Mouse (Mus musculus): ENCODE results near the gene Zbtb44.
"Not testable (repeated sequence)": the region's sequence is repeated elsewhere in the genome, so short reads cannot be mapped to it uniquely, and the experiment has no call there.

Zbtb44 gene

DNA sequence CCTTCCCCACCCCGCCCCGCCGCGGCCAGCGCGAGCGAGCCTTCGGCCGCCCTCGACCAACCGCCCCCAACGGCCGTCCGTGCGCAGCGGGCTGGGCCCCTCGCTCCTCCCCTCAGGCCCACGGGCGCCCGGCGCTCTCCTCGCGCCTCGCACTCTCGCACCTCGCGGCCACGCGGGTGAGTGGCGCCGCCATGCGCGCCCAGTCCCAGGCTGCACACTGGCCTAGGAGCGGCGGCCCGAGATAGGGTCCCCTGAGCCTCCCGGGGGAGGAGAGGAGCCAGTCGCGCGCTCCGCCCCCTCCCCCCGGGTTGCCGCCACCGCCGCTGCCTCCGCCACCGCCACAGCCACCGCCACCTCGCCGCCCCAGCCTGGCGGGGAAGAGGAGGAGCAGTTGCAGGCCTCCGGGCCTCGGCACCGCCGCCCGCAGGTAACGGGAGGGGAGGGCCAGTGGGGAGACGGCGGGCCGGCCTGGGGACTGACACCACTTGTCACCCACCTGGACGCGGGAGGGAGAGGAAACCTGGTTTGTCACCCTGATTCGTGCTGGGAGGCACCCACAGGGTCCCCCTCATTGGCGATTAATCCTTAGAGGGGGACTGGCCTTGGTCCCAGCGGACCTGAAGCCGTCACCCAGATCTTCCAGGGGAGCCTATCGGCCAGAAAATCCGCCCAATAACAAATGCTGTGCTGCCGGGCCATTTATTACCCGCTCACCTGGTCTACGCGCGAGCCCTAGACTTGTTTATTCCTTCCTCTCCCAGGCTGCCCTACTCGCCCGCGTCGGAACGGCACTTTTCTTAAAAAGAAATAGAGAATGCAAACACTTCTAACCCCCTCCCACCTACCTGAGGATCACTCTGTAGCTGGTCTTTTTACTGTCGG is at the start of gene Zbtb44:
Gene Zbtb44 (plus strand): TSS at position 113 of the 882 bp plus-strand sequence.
- peak; percentile 83 for DNase-seq

DNA sequence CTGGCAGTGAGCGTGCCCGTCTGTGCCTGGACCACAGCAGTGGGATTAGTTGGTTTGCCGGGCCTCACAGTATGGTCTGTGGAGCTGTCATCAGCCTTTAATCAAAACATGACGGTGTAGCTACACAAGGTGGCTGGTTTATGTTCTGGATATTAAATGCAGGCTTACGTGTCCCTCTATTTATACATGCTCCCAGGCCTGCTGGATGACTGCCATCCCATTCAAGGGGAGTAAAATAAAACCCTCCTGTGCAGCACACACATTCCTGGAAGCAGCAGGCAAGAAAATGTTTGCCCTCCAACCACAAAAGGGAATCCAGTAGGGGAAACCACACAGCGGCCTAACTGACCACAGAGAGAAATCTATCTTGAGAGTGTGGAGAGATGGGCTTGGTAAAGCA is 44.7 kb upstream of the Zbtb44 start:
- no peak for DNase-seq

DNA sequence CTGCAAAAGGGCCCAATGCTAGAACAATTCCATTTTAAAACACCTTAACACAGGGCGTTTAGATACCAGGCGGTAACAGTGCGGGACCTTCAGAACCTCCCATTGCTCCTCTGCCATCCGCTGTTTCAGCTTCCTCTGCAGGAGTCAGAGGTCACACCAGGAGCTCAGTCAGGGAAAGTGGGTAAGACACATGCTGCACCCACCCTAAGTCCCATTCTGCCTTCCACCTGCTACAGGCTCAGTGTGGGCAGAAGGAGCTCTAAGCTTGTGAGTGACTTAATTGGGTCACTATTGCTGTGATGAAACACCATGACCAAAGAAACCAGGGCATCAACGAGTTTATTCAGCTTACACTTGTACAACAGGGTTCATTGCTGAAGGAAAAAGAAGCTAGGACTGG is 37.3 kb upstream of the Zbtb44 start:
- DNase-seq, result no peak

DNA sequence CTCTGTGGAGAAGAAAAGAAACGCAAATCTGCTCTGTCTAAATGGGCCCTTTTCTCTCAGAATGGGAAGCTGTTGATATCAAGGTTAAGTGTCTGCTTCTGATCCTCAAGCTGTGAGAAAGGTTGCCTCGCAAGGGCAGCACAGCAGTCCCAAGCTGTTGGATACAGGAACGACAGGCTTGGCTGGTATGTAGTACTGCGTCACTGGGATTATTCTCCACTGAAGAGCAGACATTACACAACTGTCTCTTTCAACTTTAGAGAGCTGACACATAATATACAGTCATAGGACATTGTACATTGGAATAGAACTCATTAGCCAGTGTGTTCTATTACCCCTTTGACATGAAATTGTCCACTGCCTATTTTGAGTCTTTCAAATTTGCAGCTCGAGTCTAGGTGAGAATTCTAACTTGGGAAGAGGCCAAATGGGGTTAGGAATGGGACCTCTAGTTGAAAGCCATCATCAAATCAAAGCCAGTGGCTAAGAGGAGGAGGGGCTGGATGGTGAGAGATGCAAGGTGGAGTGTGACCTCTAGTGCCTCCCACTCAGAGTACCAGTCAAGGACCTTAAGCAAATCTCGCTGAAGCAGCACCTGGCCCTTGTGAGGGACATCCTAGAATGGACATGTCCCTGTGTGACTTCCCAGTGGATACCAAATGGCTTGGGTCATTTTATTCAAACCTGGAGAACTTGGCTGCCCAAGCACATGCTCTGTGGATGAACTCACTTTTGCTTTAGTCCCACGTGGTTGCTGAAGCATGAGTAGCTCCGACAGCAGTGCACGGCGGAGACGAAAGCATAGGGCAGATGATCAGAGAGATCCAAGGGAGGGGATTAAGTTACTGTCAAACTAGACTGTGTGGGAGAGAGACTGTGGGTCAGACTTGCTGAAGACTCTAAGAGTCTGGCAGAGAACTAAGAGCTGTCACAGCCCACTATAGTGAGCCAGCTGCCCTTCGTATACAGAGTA is 33.6 kb upstream of the Zbtb44 start:
- peak; percentile 16 for DNase-seq

DNA sequence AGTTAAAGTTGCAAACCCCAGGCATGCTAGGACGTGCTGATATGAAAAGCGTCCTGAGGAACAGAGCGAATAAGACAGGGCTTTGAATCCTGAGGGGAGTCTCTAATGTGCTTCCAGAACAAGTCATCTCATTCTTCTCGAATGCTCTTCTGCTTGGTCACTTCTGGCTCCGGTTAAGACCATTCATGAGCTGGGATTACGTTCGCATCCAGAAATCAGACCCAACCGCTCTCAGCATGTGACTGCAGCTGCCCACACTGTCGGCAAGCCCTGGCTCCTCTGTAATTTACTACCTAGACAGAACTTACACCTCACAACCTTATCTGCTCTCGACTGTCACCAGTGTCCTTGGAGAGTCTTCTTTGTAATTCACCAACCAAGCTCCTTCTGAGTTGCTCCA is 29.8 kb upstream of the Zbtb44 start:
- DNase-seq, result no peak

DNA sequence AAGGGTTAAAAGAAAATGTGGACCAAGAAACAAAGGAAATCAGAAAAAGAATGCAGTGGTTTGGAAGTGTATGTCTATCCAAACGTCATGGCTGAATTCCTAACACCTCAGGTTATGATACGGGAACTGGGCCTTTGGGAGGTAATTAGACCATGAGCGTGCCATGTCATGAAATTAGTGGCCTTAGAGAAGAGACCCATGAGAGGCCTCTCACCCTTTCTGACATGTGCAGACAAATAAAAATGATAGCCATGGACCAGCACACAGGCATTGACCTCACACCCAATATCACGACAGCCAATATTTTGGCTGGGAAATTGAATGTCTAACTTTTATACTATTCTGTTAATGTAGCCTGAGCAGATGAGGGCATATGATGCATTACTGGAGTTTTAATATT is 27.9 kb upstream of the Zbtb44 start:
- no peak for DNase-seq

DNA sequence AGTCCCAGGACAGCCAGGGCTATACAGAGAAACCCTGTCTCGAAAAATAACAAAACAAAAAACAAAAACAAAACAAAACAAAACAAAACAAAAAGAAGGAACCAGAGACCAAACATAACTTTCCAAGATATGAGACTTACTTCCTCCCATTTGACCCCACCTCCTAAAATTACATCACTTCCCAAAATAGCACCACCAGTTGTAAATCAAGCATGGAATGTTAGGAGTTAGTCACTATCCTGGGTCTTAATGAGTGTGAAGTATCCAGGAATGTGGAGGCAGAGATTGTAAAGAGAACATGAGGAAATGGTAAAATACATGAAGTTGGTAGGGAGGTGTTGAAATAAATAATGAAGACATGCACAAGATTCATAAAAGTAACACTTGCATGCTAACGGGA is 21.1 kb upstream of the Zbtb44 start:
- DNase-seq, result no peak

DNA sequence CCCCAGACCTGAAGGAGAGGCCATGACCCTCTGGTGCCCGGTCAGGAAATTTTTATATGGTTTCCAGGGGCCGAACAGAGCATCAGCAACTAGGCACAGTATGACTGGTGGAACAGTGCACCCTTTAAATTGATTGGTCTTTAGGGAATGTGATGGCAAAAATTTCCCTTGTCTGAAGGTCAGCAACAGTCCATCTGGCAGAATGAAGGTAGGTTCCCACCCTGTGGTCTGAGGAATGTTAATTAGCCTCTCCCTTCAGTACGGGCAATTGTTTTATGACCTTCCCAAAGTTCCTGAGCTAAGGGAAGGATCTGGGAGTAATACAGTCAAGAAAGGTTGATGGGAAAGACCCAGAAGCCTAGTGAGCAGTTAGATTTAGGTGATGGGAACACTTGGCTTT is 20.4 kb upstream of the Zbtb44 start:
- no peak for DNase-seq

DNA sequence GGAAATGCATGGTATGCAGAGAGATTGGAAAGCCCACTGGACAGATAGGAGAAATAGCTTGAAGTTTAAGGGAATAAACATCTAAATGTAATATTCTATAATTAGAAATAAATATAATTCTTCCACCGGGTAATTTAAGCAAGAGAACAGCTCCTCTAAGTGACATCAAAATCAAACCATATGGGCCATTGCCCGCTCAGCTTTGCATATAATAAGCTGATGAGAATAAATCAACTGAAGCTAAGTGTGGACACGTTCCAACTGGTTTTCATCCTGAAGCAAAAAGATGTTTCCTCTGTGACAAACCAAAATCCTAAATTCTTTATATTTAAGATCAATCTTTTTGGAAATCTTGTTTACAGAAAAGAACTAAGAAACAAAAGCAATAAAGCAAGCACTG is 19.7 kb upstream of the Zbtb44 start:
- no peak for DNase-seq

DNA sequence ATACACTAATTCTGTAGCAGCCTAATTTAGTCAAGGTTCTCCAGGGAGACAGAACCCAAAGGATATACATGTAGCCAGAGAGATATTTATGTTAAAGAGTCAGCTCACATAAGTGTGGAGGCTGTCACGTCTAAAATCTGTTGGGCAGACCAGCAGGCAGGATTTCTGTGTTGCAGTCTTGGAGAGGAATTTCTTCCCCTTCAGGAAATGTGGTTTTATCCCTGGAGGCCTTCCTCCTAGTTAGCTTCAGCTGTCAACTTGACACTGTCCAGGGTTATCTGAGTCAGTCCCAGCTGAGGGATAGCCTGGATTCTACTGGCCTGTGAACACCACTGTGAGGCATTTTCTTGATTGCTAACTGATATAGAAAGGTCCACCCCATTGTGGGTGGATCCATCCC is 18.9 kb upstream of the Zbtb44 start:
- peak; percentile 10 for DNase-seq

DNA sequence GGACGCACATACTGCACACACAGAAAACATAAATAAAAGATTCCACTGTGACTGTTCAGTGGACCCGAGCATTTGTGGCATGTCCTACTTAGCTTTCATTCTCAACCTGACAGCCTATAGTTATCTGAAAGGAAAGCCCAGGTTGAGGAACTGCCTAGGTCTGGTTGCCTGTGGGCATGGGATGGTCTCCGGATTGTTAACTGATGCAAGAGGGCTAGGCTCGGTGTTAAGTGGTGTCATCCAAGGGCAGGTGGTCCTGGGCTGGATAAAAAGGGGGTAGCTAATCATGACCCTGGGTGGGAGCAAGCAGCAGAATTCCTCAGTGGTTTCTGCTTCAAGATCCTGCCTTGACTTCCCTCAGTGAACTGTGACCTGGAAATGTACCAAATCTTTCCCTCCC is 17.8 kb upstream of the Zbtb44 start:
- DNase-seq, result no peak

DNA sequence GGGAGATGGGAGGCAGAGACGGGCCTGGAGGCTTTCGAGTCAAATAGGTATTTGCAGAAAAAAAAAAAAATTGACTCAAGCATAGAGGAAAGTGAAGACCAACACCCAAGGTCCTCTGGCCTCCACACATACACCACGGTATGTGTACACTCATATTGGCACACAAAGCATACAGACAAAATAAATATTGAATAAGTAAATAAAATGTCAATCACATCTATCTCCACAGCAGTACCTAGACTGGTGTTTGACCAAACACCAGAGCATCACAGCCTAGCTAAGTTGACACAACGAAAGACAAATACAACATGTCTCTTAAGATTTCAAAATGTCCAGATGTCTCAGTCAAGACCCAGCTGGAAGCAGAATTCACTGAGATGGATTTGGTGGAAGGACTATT is 17.0 kb upstream of the Zbtb44 start:
- no peak for DNase-seq

DNA sequence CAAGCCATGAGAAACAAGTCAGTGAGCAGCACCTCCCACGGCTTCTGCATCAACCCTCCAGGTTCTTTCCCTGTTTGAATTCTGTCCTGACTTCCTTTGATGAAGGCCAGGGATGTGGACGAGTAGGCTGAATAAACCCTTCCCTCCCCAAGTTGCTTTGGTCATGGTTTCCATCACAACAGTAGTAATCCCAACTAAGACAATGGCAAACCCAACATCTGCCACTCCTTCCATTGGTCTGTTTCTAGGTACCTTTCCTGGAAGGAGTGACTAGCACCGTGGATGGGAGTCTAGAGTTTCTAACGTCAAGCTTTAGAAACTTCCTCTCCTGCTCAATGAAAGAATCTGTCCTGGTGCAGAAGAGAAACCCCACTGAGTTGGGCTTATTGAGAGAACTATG is 12.8 kb upstream of the Zbtb44 start:
- no peak for DNase-seq

DNA sequence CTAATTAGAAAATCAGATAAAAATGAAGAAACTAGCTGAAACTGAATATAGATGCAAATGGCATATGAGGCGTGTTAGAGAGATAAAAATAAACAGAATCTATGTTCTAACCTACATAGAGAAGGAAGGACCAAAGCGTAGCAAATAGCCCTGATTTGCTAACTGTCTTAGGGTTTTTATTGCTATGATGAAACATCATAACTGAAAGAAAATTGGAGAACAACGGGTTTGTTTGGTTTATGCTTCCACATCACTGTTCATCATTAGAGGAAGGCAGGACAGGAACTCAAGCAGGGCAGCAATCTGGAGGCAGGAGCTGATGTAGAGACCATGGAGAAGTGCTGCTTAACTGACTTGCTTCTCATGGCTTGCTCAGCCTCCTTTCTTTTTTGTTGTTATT is 12.3 kb upstream of the Zbtb44 start:
- DNase-seq, result no peak

DNA sequence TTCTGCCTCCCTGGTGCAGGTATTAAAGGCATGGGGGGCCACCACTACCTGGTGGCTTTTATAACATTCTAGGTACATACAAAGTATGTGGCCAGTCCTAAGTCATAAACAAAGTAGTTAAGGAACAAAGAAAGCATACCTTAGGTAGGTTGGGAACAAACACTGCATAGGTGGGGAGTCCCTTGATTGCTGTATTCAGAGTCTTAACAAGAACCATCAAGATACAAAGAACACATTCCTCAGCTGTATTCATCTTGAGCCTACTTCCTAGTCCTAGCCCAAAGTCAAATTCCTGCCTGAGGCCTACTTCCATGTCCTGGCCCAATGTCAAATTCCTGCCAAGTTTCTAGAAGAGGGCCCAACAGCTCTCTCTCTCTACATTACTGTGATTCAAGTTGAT is 11.7 kb upstream of the Zbtb44 start:
- no peak for DNase-seq

DNA sequence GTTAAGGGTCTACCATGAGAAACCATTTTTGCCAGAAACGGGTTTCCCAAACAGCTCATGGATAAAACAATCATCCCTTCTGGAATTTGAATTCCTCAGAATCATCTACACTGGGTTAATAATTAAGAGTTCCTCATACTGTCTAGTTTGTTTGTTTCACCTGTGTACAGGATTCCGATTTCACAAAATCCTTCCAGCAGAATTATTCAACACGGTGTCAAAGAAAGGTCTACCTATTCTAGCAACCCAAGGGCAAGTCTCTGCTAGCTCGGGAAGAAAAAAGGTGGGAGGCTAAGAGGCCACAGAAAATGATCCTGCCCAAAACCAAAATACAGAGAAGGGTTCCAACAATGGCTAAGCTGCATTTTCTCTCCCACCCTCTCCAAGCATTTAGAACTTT is 2.2 kb upstream of the Zbtb44 start:
- no peak for DNase-seq

DNA sequence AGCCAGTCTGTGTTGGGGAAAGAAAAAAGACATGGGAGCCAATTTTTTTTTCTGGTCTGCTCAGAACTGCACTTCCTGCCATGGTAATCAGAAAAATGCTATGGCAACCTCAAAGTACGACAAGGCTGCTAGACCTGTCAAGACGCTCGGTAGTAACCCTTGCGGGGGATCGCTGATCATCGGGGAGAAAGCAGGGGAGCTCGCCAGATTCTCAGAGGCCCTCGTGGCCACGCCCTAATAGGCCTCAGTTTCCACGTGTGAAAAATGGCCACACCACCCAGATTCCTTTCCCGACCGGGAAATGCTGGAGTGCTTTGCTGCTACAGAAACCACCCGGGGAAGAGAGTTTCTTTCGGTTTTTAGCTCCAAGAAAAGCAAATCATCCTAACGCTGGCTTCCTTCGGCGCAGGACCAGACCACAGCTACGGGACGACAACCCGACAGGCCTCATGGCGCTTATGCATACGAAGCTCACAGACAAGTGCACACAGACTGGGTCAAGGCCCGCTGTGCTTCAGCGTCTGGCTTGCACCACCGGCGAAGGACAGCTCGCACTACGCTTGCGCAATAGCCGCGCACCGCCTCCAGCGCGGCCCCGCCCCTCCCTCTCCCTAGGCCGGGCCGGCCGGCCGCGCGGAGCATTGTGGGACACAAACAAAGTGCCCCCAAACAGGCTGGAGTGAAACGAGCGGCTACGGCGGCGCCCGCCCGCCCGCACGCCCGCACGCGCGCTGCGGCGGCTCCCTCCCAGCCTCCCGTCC is 513 bp upstream of the Zbtb44 start:
- DNase-seq, result peak; percentile 98

DNA sequence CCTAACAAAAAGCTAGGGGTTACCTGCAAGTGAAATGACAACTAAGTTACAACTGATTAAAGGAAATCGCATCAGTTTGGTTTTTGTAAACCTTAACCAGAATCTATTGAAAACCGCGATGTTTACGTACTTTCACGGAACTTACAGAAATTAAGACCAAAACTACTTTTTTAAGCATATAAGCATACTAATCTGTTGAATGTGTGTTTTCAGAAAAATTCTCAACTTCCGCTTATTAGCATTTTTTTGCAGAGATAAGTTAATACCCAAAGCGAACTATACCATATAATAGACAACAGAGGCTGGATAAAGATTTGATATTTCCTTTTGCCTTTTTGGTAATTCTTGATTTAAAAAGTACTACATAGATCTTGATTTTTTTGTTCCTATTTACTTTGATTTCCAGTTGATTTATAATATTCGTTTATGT is 985 bp downstream of the Zbtb44 start:
- DNase-seq, result no peak

DNA sequence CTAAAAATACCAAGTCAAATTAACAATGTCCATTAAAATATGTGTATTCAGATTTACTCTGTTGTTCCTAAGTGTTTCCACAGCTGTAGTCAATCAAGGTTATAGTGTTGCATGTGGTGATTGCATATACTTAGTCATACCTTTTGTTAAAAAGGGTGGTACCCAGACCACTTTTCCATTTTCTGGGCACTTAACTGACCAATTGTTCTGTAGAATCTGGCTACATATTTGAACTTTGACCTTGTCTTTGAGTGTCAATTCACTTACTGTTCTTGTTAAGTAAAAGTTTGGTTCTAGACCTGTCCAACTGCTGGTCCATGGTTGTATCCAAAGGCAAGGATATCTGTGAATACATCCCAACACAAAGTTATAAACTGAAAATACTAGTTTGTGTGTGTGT is 2.1 kb downstream of the Zbtb44 start:
- DNase-seq, result no peak

DNA sequence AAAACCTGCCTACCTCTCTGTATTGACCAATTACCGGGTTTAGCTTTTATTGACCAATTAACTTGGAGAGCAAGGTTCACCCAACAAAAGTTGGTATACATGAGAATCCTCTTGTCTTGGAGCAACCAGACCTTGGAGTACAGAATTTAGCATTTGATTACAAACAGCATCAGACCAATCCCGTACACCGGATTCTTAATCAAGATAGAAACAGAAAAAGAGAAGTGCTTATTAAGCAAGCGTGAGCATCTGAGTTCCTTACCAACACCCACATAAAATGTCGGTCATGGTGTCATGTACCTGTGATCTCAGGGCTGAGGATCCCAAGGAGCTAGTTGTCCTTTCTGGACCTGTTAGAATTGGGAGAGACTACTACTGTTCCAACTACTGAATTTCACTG is 19.8 kb downstream of the Zbtb44 start:
- no peak for DNase-seq

DNA sequence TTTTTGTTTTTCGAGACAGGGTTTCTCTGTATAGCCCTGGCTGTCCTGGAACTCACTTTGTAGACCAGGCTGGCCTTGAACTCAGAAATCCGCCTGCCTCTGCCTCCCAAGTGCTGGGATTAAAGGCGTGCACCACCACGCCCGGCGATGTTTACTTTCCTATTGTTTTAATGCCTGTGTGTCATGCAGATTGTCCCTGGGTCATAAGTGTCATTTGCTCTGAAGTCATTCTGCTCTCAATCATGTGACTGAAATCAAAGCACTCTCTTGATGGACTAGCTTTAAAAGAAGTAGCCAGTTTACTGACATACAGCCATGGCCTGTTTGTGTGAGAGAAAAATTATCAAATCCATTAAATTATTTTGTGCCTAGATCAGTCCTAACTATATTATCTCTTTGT is 21.1 kb downstream of the Zbtb44 start:
- not testable (repeated sequence) for DNase-seq

DNA sequence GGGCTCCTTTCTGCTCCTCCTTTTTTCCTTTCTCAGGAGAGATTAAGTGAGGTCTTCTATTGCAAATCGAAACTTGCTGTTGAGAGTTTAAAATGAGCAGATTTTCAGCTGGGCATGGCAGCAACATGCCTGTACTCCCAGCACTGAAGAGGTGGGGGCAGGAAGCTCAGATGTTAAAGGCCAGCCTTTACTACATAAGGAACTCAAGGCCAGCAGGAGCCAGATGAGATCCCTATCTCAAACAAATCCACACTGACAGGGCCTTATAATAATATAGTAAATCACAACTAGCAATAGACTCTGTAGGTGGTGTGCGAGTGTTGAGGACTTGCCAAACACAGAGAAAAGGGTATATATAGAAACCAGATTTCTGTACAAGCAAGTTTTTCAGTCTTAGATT is 28.3 kb downstream of the Zbtb44 start:
- DNase-seq, result no peak

DNA sequence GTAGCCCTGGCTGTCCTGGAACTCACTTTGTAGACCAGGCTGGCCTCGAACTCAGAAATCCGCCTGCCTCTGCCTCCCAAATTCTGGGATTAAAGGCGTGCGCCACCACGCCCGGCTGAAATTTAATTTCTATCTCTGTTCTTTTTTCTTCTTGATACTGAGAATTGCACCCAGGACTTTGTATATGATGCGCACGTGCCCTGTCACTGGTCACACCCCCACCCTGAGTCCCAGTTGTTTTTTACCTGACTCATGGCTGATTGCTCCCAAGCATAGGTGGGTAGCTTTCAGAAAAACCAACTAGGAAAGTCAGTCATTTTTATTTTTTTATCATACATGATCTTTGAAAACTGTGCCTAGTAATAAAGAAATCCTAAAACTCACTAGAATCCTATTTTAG is 40.3 kb downstream of the Zbtb44 start:
- no peak for DNase-seq
